Mouse (Mus musculus) layer of hippocampus, postnatal 25 days (tissue): ENCODE results near the gene Tbata. TPM values are rescaled to one million over a fixed set of nuclear protein-coding genes. Genes with fewer than 3 reads are reported as not detected.

Source experiments
- DNase-seq, 2 experiments: peaks; one replicate each; pipeline ENCODE4 v3.0.0; 2022; ENCODE audit warnings: mixed read lengths in 2 of 2, low spot score in 1 of 2; ENCODE audit errors: extremely low spot score in 1 of 2
- total RNA-seq, 2 experiments: library from RNA; stranded (reverse); gene quantifications; 2 replicates each; pipeline ENCODE4 v1.2.3; 2021

The Tbata gene
- total RNA-seq, 2 experiments from 2014 or later, result 9.6 to 16.1 TPM

GRCm38 (mm10) chr10:61160671-61161070, 11.1 kb upstream of the Tbata start:
- DNase-seq, result no peak

- DNase-seq, result no peak
Measured at GRCm38 (mm10) chr10:61162366-61162765, 9.4 kb upstream of the Tbata start.

GRCm38 (mm10) chr10:61167333-61168096, 4.2 kb upstream of the Tbata start:
- no peak for DNase-seq

GRCm38 (mm10) chr10:61168393-61168792, 3.4 kb upstream of the Tbata start:
- DNase-seq, result no peak

- DNase-seq, result no peak
Measured at GRCm38 (mm10) chr10:61172496-61172895, 742 bp downstream of the Tbata start.

- no peak for DNase-seq
Measured at GRCm38 (mm10) chr10:61174711-61175441, 3.1 kb downstream of the Tbata start.

GRCm38 (mm10) chr10:61175442-61176204, 3.9 kb downstream of the Tbata start:
- DNase-seq, result peak; percentile 36 to 41

GRCm38 (mm10) chr10:61176221-61176790, 4.6 kb downstream of the Tbata start:
- DNase-seq, result no peak

GRCm38 (mm10) chr10:61177751-61178150, 6.0 kb downstream of the Tbata start:
- no peak for DNase-seq

- no peak for DNase-seq
Measured at GRCm38 (mm10) chr10:61178687-61179086, 6.9 kb downstream of the Tbata start.

- no peak for DNase-seq
Measured at GRCm38 (mm10) chr10:61179927-61180326, 8.2 kb downstream of the Tbata start.

- no peak for DNase-seq
Measured at GRCm38 (mm10) chr10:61187001-61187400, 15.2 kb downstream of the Tbata start.

- no peak for DNase-seq
Measured at GRCm38 (mm10) chr10:61188010-61188409, 16.3 kb downstream of the Tbata start.

- DNase-seq, result no peak
Measured at GRCm38 (mm10) chr10:61194611-61195010, 22.9 kb downstream of the Tbata start.

GRCm38 (mm10) chr10:61195216-61195615, 23.5 kb downstream of the Tbata start:
- DNase-seq, result no peak

- DNase-seq, result no peak
Measured at GRCm38 (mm10) chr10:61195718-61196291, 24.1 kb downstream of the Tbata start.

GRCm38 (mm10) chr10:61199566-61200213, 27.9 kb downstream of the Tbata start:
- DNase-seq, result peak; percentile 57 to 83

GRCm38 (mm10) chr10:61200232-61200820, 28.6 kb downstream of the Tbata start:
- no peak for DNase-seq

GRCm38 (mm10) chr10:61200998-61201397, 29.2 kb downstream of the Tbata start:
- DNase-seq, result no peak
